Mouse (Mus musculus): Measurements from ENCODE around the gene Slc8b1. TPM values are rescaled to one million over a fixed set of nuclear protein-coding genes. Genes with fewer than 3 reads are reported as not detected.

Slc8b1 gene
- total RNA-seq, 4 experiments from 2014 or later, result 8.2 to 12.4 (median 10.0) TPM

- DNase-seq (ENCODE audit: low spot score), result no peak
Observed at GRCm38 (mm10) chr5:120526311-120526710, 15.3 kb downstream of the Slc8b1 start.

GRCm38 (mm10) chr5:120527296-120527964 lies 16.5 kb downstream of the Slc8b1 start:
- DNase-seq (ENCODE audit: low spot score), result no peak

- DNase-seq (ENCODE audit: low spot score), result no peak
Observed at GRCm38 (mm10) chr5:120531631-120532030, 20.7 kb downstream of the Slc8b1 start.

- DNase-seq (ENCODE audit: low spot score), result no peak
Observed at GRCm38 (mm10) chr5:120534071-120534685, 23.2 kb downstream of the Slc8b1 start.

GRCm38 (mm10) chr5:120534686-120535075 lies 23.7 kb downstream of the Slc8b1 start:
- DNase-seq (ENCODE audit: low spot score), result no peak

- no peak for DNase-seq (ENCODE audit: low spot score)
Observed at GRCm38 (mm10) chr5:120536046-120536445, 25.1 kb downstream of the Slc8b1 start.

- DNase-seq (ENCODE audit: low spot score), result no peak
Observed at GRCm38 (mm10) chr5:120536632-120537031, 25.7 kb downstream of the Slc8b1 start.

- no peak for DNase-seq (ENCODE audit: low spot score)
Observed at GRCm38 (mm10) chr5:120548236-120548850, 37.4 kb downstream of the Slc8b1 start.

- DNase-seq (ENCODE audit: low spot score), result no peak
Observed at GRCm38 (mm10) chr5:120550137-120550536, 39.2 kb downstream of the Slc8b1 start.

- no peak for DNase-seq (ENCODE audit: low spot score)
Observed at GRCm38 (mm10) chr5:120550673-120551072, 39.7 kb downstream of the Slc8b1 start.

- no peak for DNase-seq (ENCODE audit: low spot score)
Observed at GRCm38 (mm10) chr5:120555871-120556270, 44.9 kb downstream of the Slc8b1 start.

- DNase-seq (ENCODE audit: low spot score), result no peak
Observed at GRCm38 (mm10) chr5:120558041-120558440, 47.1 kb downstream of the Slc8b1 start.

- no peak for DNase-seq (ENCODE audit: low spot score)
Observed at GRCm38 (mm10) chr5:120558762-120559161, 47.8 kb downstream of the Slc8b1 start.

- no peak for DNase-seq (ENCODE audit: low spot score)
Observed at GRCm38 (mm10) chr5:120560129-120560615, 49.2 kb downstream of the Slc8b1 start.

GRCm38 (mm10) chr5:120560616-120561311 lies 49.8 kb downstream of the Slc8b1 start:
- DNase-seq (ENCODE audit: low spot score), result peak; percentile 81

GRCm38 (mm10) chr5:120562956-120563913 lies 52.3 kb downstream of the Slc8b1 start:
- peak; percentile 79 for DNase-seq (ENCODE audit: low spot score)

- DNase-seq (ENCODE audit: low spot score), result no peak
Observed at GRCm38 (mm10) chr5:120563914-120564311, 52.9 kb downstream of the Slc8b1 start.

GRCm38 (mm10) chr5:120565171-120565905 lies 54.4 kb downstream of the Slc8b1 start:
- no peak for DNase-seq (ENCODE audit: low spot score)

- DNase-seq (ENCODE audit: low spot score), result peak; percentile 40
Observed at GRCm38 (mm10) chr5:120566101-120566500, 55.1 kb downstream of the Slc8b1 start.

GRCm38 (mm10) chr5:120566681-120567252 lies 55.8 kb downstream of the Slc8b1 start:
- DNase-seq (ENCODE audit: low spot score), result peak; percentile 47

All from heart, adult 8-10 months (tissue).